Mouse (Mus musculus) heart, postnatal 36 days (tissue): ENCODE measurements at regions not wholly inside any gene's neighbourhood (a gene's known extent, or its start where the extent isn't known, plus 50 kb on each side); places are given as distances from the start of the nearest gene placed in this dataset.

Experiments used
- DNase-seq, 2 experiments: peaks; one replicate each; pipeline ENCODE4 v3.0.0; 2021 to 2022
- intact Hi-C: fragments of 180-260 bp; cut with DNase I; formaldehyde crosslinking; loops from one replicate; pipeline ENCODE4 v1.15.1; 2025

- intact Hi-C loops: no loop called here
- no peak for DNase-seq
Observed at GRCm38 (mm10) chr6:147686927-147687326, 211.3 kb downstream of the Ccdc91 start.

DNA sequence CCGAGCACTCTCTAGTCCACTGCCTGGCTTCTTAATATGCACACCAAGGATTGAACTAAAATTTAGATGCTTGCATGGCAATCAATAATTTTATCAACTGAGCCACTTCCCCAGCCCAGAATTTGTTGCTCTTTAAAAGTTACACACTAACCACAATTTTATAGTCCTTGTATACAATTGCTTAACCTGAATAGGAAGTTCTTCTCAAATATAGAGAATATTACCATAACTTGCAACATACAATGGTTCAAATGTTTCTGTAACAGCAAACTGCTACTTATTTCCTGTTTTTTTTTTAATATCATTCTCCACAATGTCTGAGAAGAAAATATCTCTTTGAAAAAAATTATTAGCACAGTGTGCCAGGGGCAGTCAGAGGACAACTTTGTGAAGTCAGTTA lies 222.6 kb downstream of the Ccdc91 start:
- no peak for DNase-seq
- intact Hi-C loops: no loop called here

DNA sequence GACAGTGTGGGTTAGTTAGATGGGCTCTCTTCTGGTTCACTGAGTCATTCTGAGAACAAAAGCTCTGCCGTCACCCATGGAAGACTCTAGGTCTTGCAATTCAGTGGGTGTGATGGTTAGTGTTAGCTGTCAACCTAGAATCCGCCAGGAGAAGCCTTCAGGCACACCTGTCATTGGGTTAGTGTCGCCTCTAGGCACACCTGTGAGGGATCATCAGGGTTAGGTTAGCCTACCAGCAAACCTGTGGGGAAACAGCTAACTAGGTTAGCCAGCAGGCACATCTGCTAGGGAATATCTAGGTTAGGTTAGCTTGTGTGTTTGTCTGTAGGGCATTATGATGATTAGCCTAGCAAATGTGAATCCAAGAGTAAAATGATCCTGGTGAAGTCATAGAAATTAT lies 223.8 kb downstream of the Ccdc91 start:
- no peak for DNase-seq
- intact Hi-C loops: no loop called here

- intact Hi-C loops: no loop called here
- DNase-seq: no peak
Observed at GRCm38 (mm10) chr6:147700629-147701028, 225.0 kb downstream of the Ccdc91 start.

GRCm38 (mm10) chr6:147701956-147702355 lies 226.3 kb downstream of the Ccdc91 start:
- intact Hi-C loops: no loop called here
- no peak for DNase-seq

DNA sequence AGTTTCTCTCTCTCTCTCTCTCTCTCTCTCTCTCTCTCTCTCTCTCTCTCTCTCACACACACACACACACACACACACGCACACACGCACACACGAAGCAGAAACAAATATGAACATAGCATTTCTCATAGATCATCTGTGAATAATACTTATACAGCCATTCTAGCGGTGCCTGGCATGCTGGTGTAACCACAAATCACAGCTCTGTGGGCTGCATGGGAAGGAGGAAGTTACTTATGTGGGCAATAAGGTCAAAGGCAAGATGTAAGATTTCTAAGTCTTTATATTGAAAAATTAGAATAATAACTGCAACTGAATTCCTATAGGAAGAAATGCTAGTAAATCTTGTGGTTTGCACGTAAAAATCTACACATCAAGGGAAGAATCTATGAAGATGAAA lies 228.7 kb downstream of the Ccdc91 start:
- DNase-seq: no peak

GRCm38 (mm10) chr6:147705936-147706335 lies 230.3 kb downstream of the Ccdc91 start:
- no peak for DNase-seq
- intact Hi-C loops: no loop called here

More for the DNA sequence above, 228.7 kb downstream of the Ccdc91 start:
- intact Hi-C loops: no loop called here

DNA sequence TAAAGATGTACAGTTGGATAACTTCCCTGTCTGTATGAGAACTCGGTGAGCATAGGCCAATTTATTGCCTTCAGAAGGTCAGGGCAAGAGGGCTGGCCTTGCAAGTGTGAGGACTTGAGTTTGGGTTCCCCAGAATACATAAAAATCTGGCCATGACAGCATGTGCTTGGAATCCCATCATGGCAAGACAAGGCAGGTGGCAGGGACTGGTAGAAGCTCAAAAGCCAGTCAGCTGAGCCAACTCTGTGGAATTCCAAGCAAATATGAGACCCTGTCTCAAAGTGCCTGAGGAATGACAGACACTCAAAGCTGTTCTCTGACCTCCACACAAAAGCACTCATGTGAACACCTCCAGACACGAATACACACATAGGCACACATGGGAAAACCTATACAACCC lies 231.1 kb downstream of the Ccdc91 start:
- intact Hi-C loops: no loop called here
- no peak for DNase-seq

GRCm38 (mm10) chr6:147718052-147718712 lies 242.6 kb downstream of the Ccdc91 start:
- DNase-seq: peak; percentile 29 to 30
- intact Hi-C loops: no loop called here

DNA sequence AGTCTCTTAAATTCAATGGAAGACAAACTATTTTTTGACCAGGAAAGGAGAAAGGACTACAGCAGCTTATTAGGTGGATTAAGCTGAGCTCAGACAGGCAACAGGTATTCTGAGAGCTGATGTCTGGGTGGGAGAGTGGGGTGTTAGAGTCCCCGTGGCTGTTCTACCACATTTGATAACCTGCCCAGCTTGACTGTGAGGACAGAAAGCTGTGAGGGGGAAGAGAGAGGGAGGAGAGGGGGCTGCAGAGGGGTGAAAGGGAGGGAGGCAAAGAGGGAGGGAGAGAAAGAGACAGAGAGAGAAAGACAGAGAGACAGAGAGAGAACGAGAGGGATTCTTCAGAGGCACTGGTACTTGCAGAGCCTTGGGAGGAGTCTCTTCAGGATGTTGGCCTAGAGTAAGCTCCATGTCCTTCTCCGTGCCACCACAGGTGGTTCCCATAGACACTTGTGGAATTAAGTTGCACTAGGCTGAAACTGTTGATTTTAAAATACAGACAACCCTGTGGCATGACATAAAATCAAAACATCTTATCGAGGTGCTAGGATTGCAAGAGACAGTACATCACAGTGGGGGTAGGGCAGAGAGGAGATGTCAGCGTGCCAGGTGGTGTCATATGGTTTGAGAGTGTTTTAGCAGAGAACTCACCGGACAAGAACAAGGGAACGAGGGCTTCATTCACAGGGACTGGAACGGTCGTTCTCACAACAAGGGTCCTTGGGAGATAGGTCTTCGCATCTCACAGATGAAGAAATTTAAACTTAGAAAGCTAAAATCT lies 243.3 kb downstream of the Ccdc91 start:
- no peak for DNase-seq
- intact Hi-C loops: no loop called here

DNA sequence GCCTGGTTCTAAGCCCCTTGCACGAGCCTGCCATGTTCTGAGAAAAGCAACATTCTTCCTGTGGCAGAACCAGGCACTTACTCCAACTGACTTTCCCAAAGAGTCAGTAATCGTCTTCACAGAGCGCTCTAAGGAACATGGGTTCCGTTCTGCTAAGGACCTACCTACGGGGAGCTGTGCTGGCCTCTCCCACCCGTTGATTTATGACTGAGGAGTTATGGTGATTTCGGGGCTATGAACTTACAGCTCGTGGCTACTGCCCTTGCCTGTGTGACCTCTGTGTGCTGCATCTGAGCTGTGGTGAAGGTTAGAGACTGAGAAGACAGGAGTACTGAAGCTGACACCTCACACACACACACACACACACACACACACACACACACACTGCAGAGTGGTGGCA lies 243.9 kb downstream of the Ccdc91 start:
- DNase-seq: no peak
- intact Hi-C loops: no loop called here

DNA sequence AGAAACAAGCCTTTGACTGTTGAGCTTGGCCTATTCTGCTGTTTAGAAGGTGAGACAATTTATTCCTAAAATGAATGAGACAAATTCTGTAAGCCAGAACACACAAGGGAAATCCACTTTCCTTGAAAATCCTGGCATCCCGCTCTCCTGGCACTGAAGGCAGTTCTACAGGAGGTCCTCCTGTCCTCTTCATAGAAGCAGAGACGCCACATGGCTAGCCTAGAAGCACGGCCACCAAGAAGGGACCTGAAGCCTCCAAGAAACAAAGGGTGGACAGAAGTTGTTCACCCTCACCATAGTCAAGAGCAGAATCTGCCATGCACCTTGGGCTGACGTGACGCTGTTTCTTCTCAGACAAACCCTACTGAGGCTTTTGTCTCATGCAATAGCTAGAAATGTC lies 247.7 kb downstream of the Ccdc91 start:
- intact Hi-C loops: no loop called here
- DNase-seq: no peak

- intact Hi-C loops: no loop called here
- no peak for DNase-seq
Observed at GRCm38 (mm10) chr6:147726987-147727386, 251.4 kb downstream of the Ccdc91 start.

- DNase-seq: no peak
- intact Hi-C loops: no loop called here
Observed at GRCm38 (mm10) chr6:147727644-147728533, 252.3 kb downstream of the Ccdc91 start.

- intact Hi-C loops: no loop called here
- no peak for DNase-seq
Observed at GRCm38 (mm10) chr6:147729721-147730120, 254.1 kb downstream of the Ccdc91 start.

- no peak for DNase-seq
- intact Hi-C loops: no loop called here
Observed at GRCm38 (mm10) chr6:147738621-147739325, 263.1 kb downstream of the Ccdc91 start.

GRCm38 (mm10) chr6:147741446-147741845 lies 265.8 kb downstream of the Ccdc91 start:
- DNase-seq: no peak
- intact Hi-C loops: no loop called here

- DNase-seq: no peak
- intact Hi-C loops: no loop called here
Observed at GRCm38 (mm10) chr6:147744081-147744480, 268.5 kb downstream of the Ccdc91 start.

DNA sequence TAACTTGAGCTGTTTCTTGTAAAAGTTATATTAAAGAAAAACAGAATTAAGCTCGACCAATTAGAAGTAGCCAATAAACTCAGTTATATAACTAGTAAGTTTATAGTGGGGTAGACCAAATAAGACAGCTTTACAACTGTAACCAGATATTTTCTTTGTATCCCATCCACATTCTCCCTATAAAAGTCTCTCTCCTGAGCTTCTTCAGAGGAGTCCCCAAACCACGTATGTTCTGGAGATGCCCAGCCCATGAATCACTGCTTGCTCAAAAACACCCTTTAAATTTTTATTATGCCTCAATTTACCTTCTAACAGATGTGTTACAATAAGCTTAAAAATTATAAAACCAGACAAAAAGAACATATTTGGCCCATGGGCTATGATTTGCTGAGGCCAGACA lies 270.1 kb downstream of the Ccdc91 start:
- no peak for DNase-seq
- intact Hi-C loops: no loop called here

GRCm38 (mm10) chr6:147747945-147748344 lies 272.3 kb downstream of the Ccdc91 start:
- intact Hi-C loops: no loop called here
- DNase-seq: no peak

DNA sequence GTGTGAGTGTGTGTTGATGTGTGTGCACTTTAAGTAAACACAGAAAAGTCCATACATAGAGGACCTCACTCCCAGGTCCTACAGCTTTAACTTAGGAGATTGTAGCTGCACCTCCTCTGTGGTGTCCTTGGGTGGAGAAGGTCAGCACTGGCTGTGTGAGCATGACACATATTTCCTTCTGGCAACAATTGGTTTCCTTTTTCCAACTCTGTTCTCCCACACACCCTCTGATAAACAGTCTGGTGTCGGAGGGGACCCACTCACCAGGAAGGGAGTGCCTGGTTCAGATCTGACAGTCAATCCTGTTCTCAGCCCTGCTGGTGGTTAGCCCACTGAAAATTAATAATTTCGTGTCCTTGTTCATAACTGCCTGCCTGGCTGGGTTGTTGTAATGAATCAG lies 276.7 kb downstream of the Ccdc91 start:
- intact Hi-C loops: no loop called here
- peak; percentile 14 to 21 for DNase-seq
